17 mouse cellular contexts compared by ENCODE assay signal in genomic region chr7:110258196-110258950, GRCm38 (mm10). TPM values are rescaled to one million over a fixed set of nuclear protein-coding genes. Genes with fewer than 3 reads are reported as not detected.
DNase-seq lines count a peak whose midpoint lies in the region; ATAC-seq and TF ChIP-seq lines count a peak whose summit lies in the region.
"Had no signal": no experiment of that assay in that cellular context is flagged by ENCODE, and none has a peak within 500 bp of the region (broad histone marks: within the 10 kb centered on the region; RNA-seq: fewer than 3 reads in every experiment).

No protein-coding gene starts in this region.

- 48% methylated on average over 11 of the region's 11 CpGs for WGBS in liver, adult 2 months
- 75% methylated on average over 11 of the region's 11 CpGs for WGBS in liver, embryonic 12.5 days (ENCODE audit: insufficient replicate concordance)
- 76% methylated on average over 11 of the region's 11 CpGs for WGBS in stomach, embryonic 16.5 days

- no peaks in the 10 kb centered on the region for H3K9me3 ChIP-seq in liver, embryonic 12.5 days (replicated peaks)
- H3K9me3 ChIP-seq in stomach, embryonic 16.5 days (replicated peaks; ENCODE audit: control insufficient read depth, low read length) = no peaks in the 10 kb centered on the region
- H3K9me3 ChIP-seq: liver, embryonic 15.5 days; midbrain, embryonic 13.5 days had no signal

- intact Hi-C loops in gastrocnemius, adult 2 months (cut with DNase I) = no loop called here
- intact Hi-C loops in gastrocnemius, postnatal 36 days (cut with DNase I) = no loop called here
- intact Hi-C loops in left cerebral cortex, postnatal 36 days (cut with DNase I) = no loop called here

- no peak overlapping the region for H3K9ac ChIP-seq in liver, adult 2 months (ENCODE audit: low read depth, low read length)
- H3K9ac ChIP-seq in liver, embryonic 12.5 days = no peak overlapping the region
- no peak overlapping the region for H3K9ac ChIP-seq in stomach, embryonic 16.5 days (ENCODE audit: low read length)
- H3K9ac ChIP-seq: liver, embryonic 15.5 days; midbrain, embryonic 13.5 days had no signal

- no peak for TF ChIP-seq POLR2A in liver, adult 2 months (IDR thresholded peaks at IDR 0.05; ENCODE audit: extremely low read depth, insufficient read depth, low read length)

- H3K27me3 ChIP-seq in liver, adult 2 months (ENCODE audit: control insufficient read depth, insufficient read depth, low read length) = no peaks in the 10 kb centered on the region
- H3K27me3 ChIP-seq in liver, embryonic 12.5 days (replicated peaks) = no peaks in the 10 kb centered on the region
- no peaks in the 10 kb centered on the region for H3K27me3 ChIP-seq in stomach, embryonic 16.5 days (ENCODE audit: control insufficient read depth, insufficient read depth, low read length)
- H3K27me3 ChIP-seq: liver, embryonic 15.5 days; midbrain, embryonic 13.5 days had no signal

- peaks cover 8% of the 10 kb centered on the region for H3K4me1 ChIP-seq in liver, adult 2 months (ENCODE audit: control insufficient read depth, insufficient read depth, low read length)
- peaks cover 29% of the 10 kb centered on the region for H3K4me1 ChIP-seq in liver, embryonic 12.5 days
- peaks cover 17% of the 10 kb centered on the region for H3K4me1 ChIP-seq in stomach, embryonic 16.5 days (ENCODE audit: control insufficient read depth, insufficient read depth, low read length)
- H3K4me1 ChIP-seq: midbrain, embryonic 13.5 days had no signal

- no peak overlapping the region for H3K4me2 ChIP-seq in liver, embryonic 12.5 days
- H3K4me2 ChIP-seq in stomach, embryonic 16.5 days (ENCODE audit: low read depth, low read length) = no peak overlapping the region
- H3K4me2 ChIP-seq: liver, embryonic 15.5 days; midbrain, embryonic 13.5 days had no signal

- no peak overlapping the region for H3K4me3 ChIP-seq in gastrocnemius, adult 2 months
- no peak overlapping the region for H3K4me3 ChIP-seq in liver, adult 2 months (ENCODE audit: insufficient read depth, low read depth, low read length)
- H3K4me3 ChIP-seq in liver, embryonic 12.5 days = no peak overlapping the region
- no peak overlapping the region for H3K4me3 ChIP-seq in stomach, embryonic 16.5 days (replicated peaks; ENCODE audit: low read length)
- no peak overlapping the region for H3K4me3 ChIP-seq in layer of hippocampus, adult 2 months
- H3K4me3 ChIP-seq: liver, embryonic 15.5 days; midbrain, embryonic 13.5 days; myocyte had no signal

- H3K27ac ChIP-seq in gastrocnemius, adult 2 months = peak overlapping the region; percentile 13; the same call in 1 of the 2 replicates
- H3K27ac ChIP-seq in liver, adult 2 months (replicated peaks; ENCODE audit: insufficient read depth, low read depth, low read length) = no peak overlapping the region
- no peak overlapping the region for H3K27ac ChIP-seq in liver, embryonic 12.5 days
- 0 out of 2 replicates have a peak overlapping the region, but pooled peaks have one; percentile 8 for H3K27ac ChIP-seq in stomach, embryonic 16.5 days (ENCODE audit: low read length)
- no peak overlapping the region; the same call in 1 of the 2 replicates for H3K27ac ChIP-seq in layer of hippocampus, adult 2 months
- H3K27ac ChIP-seq: hindbrain, postnatal 0 days; midbrain, embryonic 13.5 days had no signal

- no peaks in the 10 kb centered on the region for H3K79me2 ChIP-seq in liver, adult 2 months (ENCODE audit: control insufficient read depth, insufficient read depth, low read length)

- DNase-seq in gastrocnemius, adult 2 months = no peak
- DNase-seq in gastrocnemius, postnatal 36 days = no peak
- DNase-seq in liver, adult 2 months (ENCODE audit: extremely low read depth, low read depth, low spot score) = peak; percentile 56
- DNase-seq in kidney, adult 9 months = peak; percentile 49
- DNase-seq in layer of hippocampus, adult 2 months (ENCODE audit: low spot score in 2 of 2) = no peak
- no peak for DNase-seq in left cerebral cortex, postnatal 36 days (ENCODE audit: low spot score in 2 of 2)
- DNase-seq: cerebellum, adult 18-20 months; gastrocnemius, postnatal 10 days; heart, postnatal 4 days; lung, postnatal 36 days; spleen, adult 18-20 months had no signal

- no peak for ATAC-seq in liver, embryonic 12.5 days
- ATAC-seq in stomach, embryonic 16.5 days (ENCODE audit: insufficient read depth, low FRiP score) = no peak
- ATAC-seq: hindbrain, postnatal 0 days; midbrain, embryonic 13.5 days had no signal

- H3K36me3 ChIP-seq in liver, adult 2 months (ENCODE audit: control insufficient read depth, insufficient read depth, low read length) = no peaks in the 10 kb centered on the region
- H3K36me3 ChIP-seq in liver, embryonic 12.5 days = peaks cover 8% of the 10 kb centered on the region
- no peaks in the 10 kb centered on the region for H3K36me3 ChIP-seq in stomach, embryonic 16.5 days (ENCODE audit: control insufficient read depth, insufficient read depth, low read length)
- H3K36me3 ChIP-seq: liver, embryonic 15.5 days; midbrain, embryonic 13.5 days had no signal

- TF ChIP-seq CTCF in gastrocnemius, adult 2 months (IDR thresholded peaks at IDR 0.05) = no peak
- TF ChIP-seq CTCF in liver, adult 2 months (IDR thresholded peaks at IDR 0.05; ENCODE audit: low read depth, low read length) = no peak
- no peak for TF ChIP-seq CTCF in layer of hippocampus, adult 2 months (conservative IDR thresholded peaks at IDR 0.05)

RNA-seq across cellular contexts. Expression of gene Swap70, which starts 36.9 kb away (rescaled TPM):
- total RNA-seq in gastrocnemius, adult 2 months (2021) = 1 to 10 TPM; 4.8 to 7.2 TPM
- total RNA-seq in gastrocnemius, postnatal 36 days (2021) = 1 to 10 TPM; 4.9 to 6.8 TPM
- total RNA-seq in liver, adult 2 months (2014; rRNA removed) = 9.7 and 10.5 TPM in 2 replicates
- 2.2 and 2.8 TPM in 2 replicates for polyA plus RNA-seq in liver, adult 2 months (2012; rRNA removed)
- 17.4 and 17.7 TPM in 2 replicates for polyA plus RNA-seq in liver, embryonic 12.5 days (2016; fragmentation: Nextera tagmentation; extraction: Ambion mirVana)
- polyA plus RNA-seq in stomach, embryonic 16.5 days (2015; fragmentation: Nextera tagmentation; extraction: Ambion mirVana) = 23.2 and 25.8 TPM in 2 replicates
- 10 to 100 TPM in 1 of 2 experiments, 1 to 10 TPM in 1; 9.4 to 10.8 TPM for total RNA-seq in layer of hippocampus, adult 2 months (2021)
- total RNA-seq in left cerebral cortex, postnatal 36 days (2021) = 10 to 100 TPM; 11.0 to 13.7 TPM

Comparison
In these comparisons a context has a peak if more than half of its experiments do, and no peak if none do; other contexts are left out.
1. DNase-seq: peak in liver, adult 2 months (single experiment) and kidney, adult 9 months (single experiment); none in gastrocnemius, adult 2 months (single experiment), gastrocnemius, postnatal 36 days (0 of 2), layer of hippocampus, adult 2 months (0 of 2) and left cerebral cortex, postnatal 36 days (0 of 2).
2. H3K27ac ChIP-seq: peak in gastrocnemius, adult 2 months (single experiment) and stomach, embryonic 16.5 days (single experiment); none in liver, adult 2 months (single experiment), liver, embryonic 12.5 days (single experiment) and layer of hippocampus, adult 2 months (single experiment).